Mouse (Mus musculus): ENCODE measurements around the gene Pam.
A peak's percentile ranks its signal among the peaks of the same experiment; 100 is the strongest.

Pam gene

DNA sequence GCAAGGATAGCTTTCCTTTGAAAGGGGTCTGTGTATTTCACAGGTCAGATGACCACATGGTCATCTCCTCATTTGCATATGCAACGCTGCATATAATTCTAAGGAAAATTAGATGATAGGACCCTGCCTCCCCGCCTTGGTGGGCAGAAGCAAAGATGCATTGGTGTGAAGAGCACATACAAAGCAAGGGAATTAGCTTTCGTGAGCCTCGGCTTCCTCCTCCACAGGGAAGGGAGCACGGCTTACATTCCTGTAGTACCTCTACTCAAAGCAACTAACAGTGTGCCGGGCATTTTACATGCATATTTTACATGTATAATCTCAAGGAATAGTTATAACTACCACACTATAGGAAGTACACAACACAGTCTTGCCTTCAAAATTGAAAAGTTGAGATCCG, 16.7 kb downstream of the Pam start:
- DNase-seq = no peak

DNA sequence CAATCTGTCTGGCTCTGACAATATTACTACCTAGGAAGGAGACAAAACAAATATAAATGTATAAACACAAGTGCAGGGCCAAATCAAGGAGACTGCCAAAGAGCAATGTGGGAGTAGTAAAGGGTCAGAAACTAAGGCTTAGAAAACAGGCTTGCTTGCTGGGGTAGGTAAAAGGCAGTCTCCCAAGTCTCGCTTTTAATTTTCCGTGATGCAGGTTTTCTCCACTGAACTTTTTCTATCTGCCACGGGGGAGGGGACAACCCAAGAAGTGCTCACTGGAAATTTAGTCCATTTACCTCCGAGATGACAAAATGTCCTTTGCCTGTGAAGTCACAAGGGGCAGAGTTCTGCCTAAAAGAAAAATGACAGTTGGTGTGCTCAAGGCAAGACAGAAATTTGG, 21.6 kb downstream of the Pam start:
- no peak for DNase-seq

- DNase-seq = no peak
Observed at GRCm38 (mm10) chr1:98073127-98073526, 22.3 kb downstream of the Pam start.

DNA sequence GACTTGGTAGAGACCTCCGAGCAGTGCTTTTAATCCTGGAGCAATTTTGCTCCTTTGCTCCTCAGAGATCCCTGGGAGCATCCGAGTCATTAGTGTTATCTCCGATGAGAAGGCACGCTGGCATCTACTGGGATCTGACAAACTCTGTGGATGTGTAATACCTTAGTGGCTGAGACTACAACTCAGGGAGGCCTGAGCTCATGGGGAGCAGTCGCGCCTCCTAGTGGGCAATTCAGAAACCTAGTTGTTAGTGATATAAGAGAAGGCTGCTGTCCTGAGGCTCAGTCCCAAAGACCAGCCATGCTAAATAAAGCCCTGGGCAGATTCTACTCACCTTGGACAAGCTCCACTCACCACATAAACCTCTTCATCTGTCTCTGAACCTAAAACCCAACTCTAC, 23.4 kb downstream of the Pam start:
- DNase-seq = peak; percentile 65

GRCm38 (mm10) chr1:98071436-98071835, 24.0 kb downstream of the Pam start:
- DNase-seq = no peak

DNA sequence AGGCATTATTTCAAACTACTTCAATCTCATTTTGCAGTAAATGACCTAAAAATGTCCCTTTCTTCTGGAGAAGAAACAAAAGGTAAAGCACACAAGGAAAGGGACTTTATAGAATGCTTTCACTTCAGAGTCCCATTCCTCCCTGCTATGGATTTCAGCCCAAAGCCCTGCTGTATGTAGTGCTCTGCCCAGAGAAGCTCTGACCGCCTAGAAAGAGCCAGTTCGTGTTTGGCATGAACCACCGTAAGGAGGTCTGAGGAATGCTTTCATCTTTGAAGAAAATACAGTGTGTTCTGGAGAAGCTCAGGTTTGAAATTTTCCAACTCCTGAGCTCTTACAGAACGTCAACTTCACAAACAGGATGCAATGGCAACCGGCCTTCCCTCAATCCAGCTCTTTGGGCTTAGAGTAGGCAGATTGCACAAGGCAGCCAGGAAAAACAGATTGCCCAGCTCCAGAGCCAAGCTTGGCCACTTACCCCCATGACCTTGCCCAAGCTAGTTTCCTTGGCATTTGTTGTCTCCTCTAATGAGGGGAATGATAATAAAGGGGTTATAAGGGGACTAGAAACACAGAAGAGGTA, 24.6 kb downstream of the Pam start:
- no peak for DNase-seq

DNA sequence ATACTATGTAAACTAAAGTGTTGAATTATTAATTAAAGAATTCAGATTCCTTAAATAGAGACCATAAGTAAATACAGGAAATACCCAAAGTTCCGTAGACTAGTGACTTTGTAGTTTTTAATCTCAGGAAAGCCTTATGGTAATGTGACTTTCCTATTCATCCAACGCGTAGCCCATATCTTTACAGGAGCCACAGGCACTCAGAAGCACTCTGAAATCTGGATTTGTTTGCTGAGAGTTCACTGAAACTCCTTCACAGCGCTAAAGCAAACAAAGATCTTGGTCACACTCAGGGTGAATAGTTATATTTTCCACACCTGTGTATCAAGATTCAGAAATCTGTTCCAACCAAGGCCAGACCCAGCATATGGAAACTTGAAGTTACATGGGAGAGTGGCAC, 27.3 kb downstream of the Pam start:
- no peak for DNase-seq

GRCm38 (mm10) chr1:98062074-98062473, 33.4 kb downstream of the Pam start:
- no peak for DNase-seq

- DNase-seq = no peak
Observed at GRCm38 (mm10) chr1:98059401-98059800, 36.0 kb downstream of the Pam start.

DNA sequence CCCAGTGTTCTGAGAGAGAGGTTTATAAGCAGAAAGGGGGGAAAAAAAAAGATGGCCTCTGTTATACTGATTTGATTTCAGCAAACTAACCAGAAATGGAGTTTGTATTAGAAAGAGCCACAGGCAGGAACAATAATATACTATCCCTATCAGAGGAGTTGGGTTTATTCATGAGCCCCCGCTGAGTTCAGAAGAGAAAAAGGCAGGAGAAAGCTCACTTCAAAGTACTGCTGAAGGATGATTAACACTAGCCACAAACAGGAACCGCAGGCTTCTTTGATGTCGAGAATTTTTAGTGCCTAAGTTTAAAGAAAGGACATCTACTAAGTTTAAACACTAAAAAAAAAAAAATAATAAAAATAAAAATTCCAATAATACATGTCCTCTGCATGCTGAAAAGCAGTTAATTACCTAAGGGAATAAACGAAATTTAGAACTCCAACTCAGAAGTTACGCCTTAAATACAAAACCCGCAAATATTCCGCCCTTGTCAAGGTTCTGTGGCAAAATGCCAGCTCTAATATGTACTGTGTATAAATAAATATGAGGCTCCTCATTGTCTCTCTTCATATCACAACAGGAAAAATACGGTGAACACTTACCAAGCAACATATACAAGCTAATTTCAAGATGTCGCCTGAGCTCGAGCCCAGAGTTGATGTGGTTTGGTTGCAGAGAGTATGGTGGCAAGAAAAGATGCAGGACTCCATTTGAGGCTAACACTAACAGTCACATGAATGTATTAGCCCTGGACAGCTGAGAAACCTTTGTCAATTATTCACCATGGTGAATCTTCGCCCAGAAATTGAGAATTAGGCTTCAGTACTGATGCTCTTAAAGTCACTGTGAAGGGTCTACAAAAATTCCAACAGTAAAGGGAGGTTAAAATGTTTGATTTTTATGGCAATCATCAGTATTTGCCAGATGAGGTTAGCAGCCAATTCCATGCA, 38.2 kb downstream of the Pam start:
- no peak for DNase-seq

GRCm38 (mm10) chr1:98056277-98056676, 39.2 kb downstream of the Pam start:
- DNase-seq = no peak

DNA sequence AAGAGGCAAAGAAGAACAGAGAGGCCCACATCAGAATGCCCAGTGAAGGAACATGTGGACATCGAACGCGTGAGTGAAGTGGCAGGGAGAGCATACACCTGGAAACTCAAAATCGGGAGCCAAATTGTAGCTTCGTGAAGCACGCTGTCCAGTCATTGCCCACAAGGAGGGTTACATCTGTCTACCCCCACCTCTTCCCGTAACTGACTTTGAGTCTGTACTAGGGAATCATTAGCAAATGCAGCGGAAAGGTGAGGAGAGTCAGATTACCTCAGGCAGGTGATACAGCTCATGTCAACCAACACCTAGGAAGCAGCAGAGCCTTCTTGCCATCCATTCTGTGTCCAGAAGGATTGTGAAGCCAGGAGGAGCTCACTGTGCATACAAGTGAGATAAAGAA, 39.9 kb downstream of the Pam start:
- no peak for DNase-seq

GRCm38 (mm10) chr1:98053994-98054393, 41.5 kb downstream of the Pam start:
- no peak for DNase-seq

GRCm38 (mm10) chr1:98053447-98053846, 42.0 kb downstream of the Pam start:
- DNase-seq = no peak

- DNase-seq = no peak
Observed at GRCm38 (mm10) chr1:98052775-98053174, 42.7 kb downstream of the Pam start.

DNA sequence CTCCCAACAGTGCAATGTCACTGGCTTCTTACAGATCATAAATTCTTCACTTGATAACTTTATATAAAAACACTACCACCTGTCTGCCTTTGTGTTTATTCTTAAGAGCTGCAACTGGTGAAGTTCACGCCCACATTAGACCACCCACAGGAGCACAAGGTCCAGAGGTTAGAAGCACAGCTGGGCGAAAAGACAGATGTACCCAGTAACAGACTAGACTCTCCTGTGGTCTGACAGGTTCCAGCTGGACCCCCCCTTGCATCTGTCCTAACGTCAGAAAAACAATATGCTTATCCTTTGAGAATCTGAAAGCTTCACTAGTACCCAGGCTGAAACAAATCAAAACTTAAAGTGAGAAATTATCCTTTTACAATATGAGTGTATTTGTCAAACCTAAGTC, 44.4 kb downstream of the Pam start:
- DNase-seq = no peak

- no peak for DNase-seq
Observed at GRCm38 (mm10) chr1:98049756-98050155, 45.7 kb downstream of the Pam start.

- no peak for DNase-seq
Observed at GRCm38 (mm10) chr1:98048218-98048801, 47.1 kb downstream of the Pam start.

- no peak for DNase-seq
Observed at GRCm38 (mm10) chr1:98047284-98048217, 47.9 kb downstream of the Pam start.

DNA sequence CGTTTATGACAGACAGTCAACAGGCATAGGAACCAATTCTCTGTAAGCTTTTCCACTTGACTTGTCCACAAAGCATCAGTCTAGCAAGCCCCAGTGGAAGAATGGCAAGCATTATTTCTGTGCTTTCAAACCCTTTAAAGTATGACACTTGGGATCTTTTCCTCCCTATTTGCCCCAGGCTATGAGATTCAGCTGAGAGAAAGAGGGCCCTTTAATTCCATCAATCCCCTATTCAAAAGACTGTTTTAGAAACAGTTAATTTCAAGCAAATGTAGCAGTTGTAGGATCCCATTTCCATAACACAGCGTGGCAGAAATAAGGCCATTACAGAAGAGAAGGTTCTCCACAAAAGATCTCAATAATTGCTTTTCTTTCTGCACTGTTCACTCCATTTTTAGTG, 53.0 kb downstream of the Pam start:
- DNase-seq = no peak

GRCm38 (mm10) chr1:98038252-98038651, 57.2 kb downstream of the Pam start:
- no peak for DNase-seq

GRCm38 (mm10) chr1:98035736-98036135, 59.7 kb downstream of the Pam start:
- DNase-seq = no peak

GRCm38 (mm10) chr1:98031802-98032201, 63.6 kb downstream of the Pam start:
- no peak for DNase-seq
